Mouse (Mus musculus): Measurements from ENCODE around the gene Tdp2. TPM values are rescaled to one million over a fixed set of nuclear protein-coding genes. Genes with fewer than 3 reads are reported as not detected.
A peak's percentile ranks its signal among the peaks of the same experiment; 100 is the strongest.
"Not testable (repeated sequence)": the region's sequence is repeated elsewhere in the genome, so short reads cannot be mapped to it uniquely, and the experiment has no call there.

The Tdp2 gene
- polyA plus RNA-seq, 1 experiment from 2014 or later: 30.7 TPM

GRCm38 (mm10) chr13:24830756-24831352, 625 bp upstream of the Tdp2 start:
- H3K27ac ChIP-seq (replicated peaks): peak overlapping the region; percentile 72

DNA sequence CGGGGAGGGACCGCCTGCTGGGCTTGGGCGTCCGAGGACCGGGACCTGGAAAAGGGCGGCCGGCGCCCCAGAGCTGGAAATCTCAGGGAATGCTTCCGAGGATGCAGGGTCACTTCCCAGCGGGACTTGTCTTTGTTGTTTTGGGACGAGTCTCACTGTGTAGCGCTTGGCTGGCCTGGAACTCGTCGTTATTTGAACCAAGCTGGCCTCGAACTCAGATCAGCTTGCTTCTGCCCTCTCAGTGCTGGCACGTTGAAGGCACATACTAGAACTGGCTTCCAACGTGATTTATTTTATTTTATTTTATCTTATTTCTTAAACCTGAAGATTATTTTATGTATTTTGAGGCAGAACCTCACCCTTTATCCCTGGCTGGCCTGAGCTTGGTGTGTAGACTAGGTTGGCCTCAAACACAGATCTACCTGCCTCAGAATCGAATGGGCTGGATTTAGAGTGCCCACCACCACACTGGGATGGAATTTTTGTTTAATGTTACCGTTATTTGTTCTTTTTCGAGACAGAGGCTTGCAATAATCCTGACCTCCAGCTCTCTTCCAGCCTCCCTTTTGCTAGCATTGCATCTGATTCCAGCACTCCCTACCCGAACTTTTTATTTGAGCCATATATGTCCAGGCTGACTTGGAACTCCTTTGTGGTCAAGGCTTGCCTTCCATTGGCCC, 792 bp downstream of the Tdp2 start:
- Histone ChIP-seq H3K4me1 (peaks cover 27% of the 10 kb centered on the region), H3K9me3 (replicated peaks) (no peaks in the 10 kb centered on the region), H3K9ac (replicated peaks) (peak overlapping the region; percentile 79), H3K36me3 (no peaks in the 10 kb centered on the region), H3K4me2 (peak overlapping the region; percentile 69), H3K27ac (replicated peaks) (peak overlapping the region; percentile 91), H3K27me3 (replicated peaks) (no peaks in the 10 kb centered on the region), H3K4me3 (replicated peaks) (peak overlapping the region; percentile 70)
- WGBS: 4% methylated on average over 21 of the region's 21 CpGs
- peak; percentile 61; the same call in 1 of the 2 replicates for ATAC-seq (ENCODE audit: low FRiP score)

More at GRCm38 (mm10) chr13:24830756-24831352, 625 bp upstream of the Tdp2 start:
- peaks cover 27% of the 10 kb centered on the region for H3K4me1 ChIP-seq
- peak overlapping the region; percentile 70 for H3K4me3 ChIP-seq (replicated peaks)
- 0 out of 2 replicates have a peak, but pooled peaks have one; percentile 1 for ATAC-seq (ENCODE audit: low FRiP score)
- peak overlapping the region; percentile 60 for H3K9ac ChIP-seq (replicated peaks)
- 2% methylated on average over 20 of the region's 20 CpGs for WGBS
- H3K27me3 ChIP-seq (replicated peaks): no peaks in the 10 kb centered on the region
- H3K36me3 ChIP-seq: no peaks in the 10 kb centered on the region
- H3K4me2 ChIP-seq: peak overlapping the region; percentile 69
- no peaks in the 10 kb centered on the region for H3K9me3 ChIP-seq (replicated peaks)

- Histone ChIP-seq H3K27ac (replicated peaks) (no peak overlapping the region), H3K27me3 (replicated peaks) (no peaks in the 10 kb centered on the region), H3K36me3 (no peaks in the 10 kb centered on the region), H3K4me3 (replicated peaks) (peak overlapping the region; percentile 70), H3K4me2 (peak overlapping the region; percentile 69), H3K9me3 (replicated peaks) (no peaks in the 10 kb centered on the region), H3K4me1 (peaks cover 27% of the 10 kb centered on the region), H3K9ac (replicated peaks) (peak overlapping the region; percentile 79)
- 56% methylated on average over 2 of the region's 2 CpGs for WGBS
- ATAC-seq (ENCODE audit: low FRiP score): no peak
These were observed 1.3 kb downstream of the Tdp2 start for GRCm38 (mm10) chr13:24832811-24833155.

DNA sequence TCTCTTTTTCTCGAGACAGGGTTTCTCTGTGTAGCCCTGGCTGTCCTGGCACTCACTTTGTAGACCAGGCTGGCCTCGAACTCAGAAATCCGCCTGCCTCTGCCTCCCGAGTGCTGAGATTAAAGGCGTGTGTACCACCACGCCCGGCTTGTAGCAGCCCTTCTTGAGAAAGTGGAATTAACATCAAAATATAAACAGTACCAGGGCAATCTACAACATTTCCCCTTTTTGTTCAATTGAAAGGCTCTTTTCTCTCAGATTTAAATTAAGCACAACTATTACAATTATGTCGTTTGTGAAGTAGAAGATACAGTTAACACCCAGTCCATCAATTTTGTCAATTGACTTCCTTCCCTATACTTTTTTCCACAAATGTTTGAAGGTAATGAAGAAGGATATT, 6.3 kb downstream of the Tdp2 start:
- H3K9me3 ChIP-seq (replicated peaks); H3K27me3 ChIP-seq (replicated peaks); H3K9ac ChIP-seq (replicated peaks); H3K27ac ChIP-seq (replicated peaks); ATAC-seq (ENCODE audit: low FRiP score); H3K36me3 ChIP-seq; H3K4me3 ChIP-seq (replicated peaks); H3K4me2 ChIP-seq: not testable (repeated sequence)
- peaks cover 14% of the 10 kb centered on the region for H3K4me1 ChIP-seq
- WGBS: 94% methylated on average over 8 of the region's 8 CpGs

DNA sequence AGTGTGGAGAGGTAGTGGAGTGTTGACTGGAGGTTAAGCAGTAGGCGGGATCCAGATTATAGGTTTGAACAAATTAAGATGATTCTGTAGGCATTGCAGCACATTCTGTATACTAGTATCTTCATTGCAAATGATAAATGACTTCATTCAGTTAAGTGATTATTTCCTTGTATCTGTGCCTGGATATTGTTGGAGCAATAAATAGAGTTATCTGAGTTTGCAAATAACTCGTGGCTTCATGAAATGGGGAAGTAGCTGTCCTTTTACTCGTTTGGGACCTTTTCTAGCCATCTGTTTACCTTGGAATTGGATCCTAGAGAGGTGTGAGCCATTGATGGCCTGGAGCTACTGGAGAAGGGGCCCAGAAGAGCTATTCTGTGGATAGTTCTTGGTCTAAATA, 8.4 kb downstream of the Tdp2 start:
- H3K9ac ChIP-seq (replicated peaks): no peak overlapping the region
- WGBS: 83% methylated on average over 3 of the region's 3 CpGs
- ATAC-seq (ENCODE audit: low FRiP score): no peak

GRCm38 (mm10) chr13:24841702-24842101, 10.2 kb downstream of the Tdp2 start:
- ATAC-seq (ENCODE audit: low FRiP score): no peak
- peaks cover 10% of the 10 kb centered on the region; the same call in 1 of the 2 replicates for H3K36me3 ChIP-seq
- no peak overlapping the region for H3K4me3 ChIP-seq (replicated peaks)
- no peak overlapping the region for H3K9ac ChIP-seq (replicated peaks)
- H3K27me3 ChIP-seq (replicated peaks): no peaks in the 10 kb centered on the region
- H3K9me3 ChIP-seq (replicated peaks): no peaks in the 10 kb centered on the region
- peaks cover 21% of the 10 kb centered on the region for H3K4me1 ChIP-seq
- WGBS: 88% methylated on average over 3 of the region's 3 CpGs
- H3K4me2 ChIP-seq: no peak overlapping the region
- H3K27ac ChIP-seq (replicated peaks): no peak overlapping the region

More for the DNA sequence above, 8.4 kb downstream of the Tdp2 start:
- Histone ChIP-seq H3K27me3 (replicated peaks) (no peaks in the 10 kb centered on the region), H3K9me3 (replicated peaks) (no peaks in the 10 kb centered on the region), H3K4me2 (no peak overlapping the region), H3K36me3 (peaks cover 10% of the 10 kb centered on the region; the same call in 1 of the 2 replicates), H3K4me1 (peaks cover 5% of the 10 kb centered on the region), H3K4me3 (replicated peaks) (no peak overlapping the region), H3K27ac (replicated peaks) (no peak overlapping the region)

GRCm38 (mm10) chr13:24844983-24845955, 13.8 kb downstream of the Tdp2 start, which contains the start of gene D130043K22Rik:
Gene D130043K22Rik, plus strand, starts transcription at chr13:24845135.
- peaks cover 22% of the 10 kb centered on the region for H3K4me1 ChIP-seq
- peak within 1 kb of the TSS; percentile 60 for H3K4me3 ChIP-seq (replicated peaks)
- 10% methylated on average over 40 of the region's 40 CpGs for WGBS
- H3K27me3 ChIP-seq (replicated peaks): no peaks in the 10 kb centered on the region
- H3K36me3 ChIP-seq: peaks cover 8% of the 10 kb centered on the region; the same call in 1 of the 2 replicates
- H3K4me2 ChIP-seq: peak within 1 kb of the TSS; percentile 76
- H3K9me3 ChIP-seq (replicated peaks): no peaks in the 10 kb centered on the region
- peak within 1 kb of the TSS; percentile 61 for H3K9ac ChIP-seq (replicated peaks)
- peak; percentile 94 for ATAC-seq (ENCODE audit: low FRiP score)
- peak within 1 kb of the TSS; percentile 52 for H3K27ac ChIP-seq (replicated peaks)

- H3K27ac ChIP-seq (replicated peaks): no peak overlapping the region
- no peak for ATAC-seq (ENCODE audit: low FRiP score)
- H3K27me3 ChIP-seq (replicated peaks): no peaks in the 10 kb centered on the region
- no peaks in the 10 kb centered on the region for H3K36me3 ChIP-seq
- no peak overlapping the region for H3K4me2 ChIP-seq
- H3K9me3 ChIP-seq (replicated peaks): no peaks in the 10 kb centered on the region
- H3K9ac ChIP-seq (replicated peaks): no peak overlapping the region
- no peak overlapping the region for H3K4me3 ChIP-seq (replicated peaks)
- peaks cover 22% of the 10 kb centered on the region for H3K4me1 ChIP-seq
- 86% methylated on average over 4 of the region's 4 CpGs for WGBS
These were observed 17.8 kb downstream of the Tdp2 start for GRCm38 (mm10) chr13:24849318-24849717.

GRCm38 (mm10) chr13:24851989-24852388, 20.5 kb downstream of the Tdp2 start:
- H3K4me2 ChIP-seq: no peak overlapping the region
- H3K4me3 ChIP-seq (replicated peaks): no peak overlapping the region
- H3K4me1 ChIP-seq: no peaks in the 10 kb centered on the region
- H3K9me3 ChIP-seq (replicated peaks): no peaks in the 10 kb centered on the region
- H3K9ac ChIP-seq (replicated peaks): no peak overlapping the region
- 0 out of 2 replicates have a peak, but pooled peaks cover 7% of the 10 kb centered on the region for H3K36me3 ChIP-seq
- no peaks in the 10 kb centered on the region for H3K27me3 ChIP-seq (replicated peaks)
- no peak overlapping the region for H3K27ac ChIP-seq (replicated peaks)
- ATAC-seq (ENCODE audit: low FRiP score): no peak
- WGBS: 90% methylated on average over 2 of the region's 2 CpGs

GRCm38 (mm10) chr13:24852570-24852969, 21.1 kb downstream of the Tdp2 start:
- Histone ChIP-seq H3K4me1 (no peaks in the 10 kb centered on the region), H3K27ac (replicated peaks) (no peak overlapping the region), H3K9ac (replicated peaks) (no peak overlapping the region), H3K9me3 (replicated peaks) (no peaks in the 10 kb centered on the region), H3K4me2 (no peak overlapping the region), H3K36me3 (0 out of 2 replicates have a peak, but pooled peaks cover 7% of the 10 kb centered on the region), H3K4me3 (replicated peaks) (no peak overlapping the region), H3K27me3 (replicated peaks) (no peaks in the 10 kb centered on the region)
- WGBS: 86% methylated on average over 3 of the region's 3 CpGs
- ATAC-seq (ENCODE audit: low FRiP score): no peak

DNA sequence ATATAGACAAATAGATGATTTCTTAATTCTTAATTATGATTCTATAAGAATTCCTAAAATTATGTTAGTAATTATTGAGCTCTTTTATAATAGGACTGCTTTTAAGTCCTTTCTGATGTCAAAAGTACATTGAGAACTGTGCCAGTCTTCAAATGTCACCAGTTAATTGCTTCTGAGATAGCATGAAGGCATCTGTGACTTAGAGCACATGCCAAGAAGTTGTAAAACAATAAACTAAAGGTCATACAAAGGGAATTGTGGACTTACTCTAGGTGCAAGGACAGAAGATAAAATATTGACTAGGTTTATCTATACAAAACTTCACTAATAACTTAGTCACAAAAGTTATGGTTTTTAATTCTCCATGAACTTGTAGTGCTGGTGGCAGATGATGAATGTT, 27.6 kb downstream of the Tdp2 start:
- H3K4me1 ChIP-seq: no peaks in the 10 kb centered on the region
- ATAC-seq (ENCODE audit: low FRiP score): no peak
- no peaks in the 10 kb centered on the region for H3K27me3 ChIP-seq (replicated peaks)
- no peak overlapping the region for H3K9ac ChIP-seq (replicated peaks)
- no peak overlapping the region for H3K4me3 ChIP-seq (replicated peaks)
- 0 out of 2 replicates have a peak, but pooled peaks cover 11% of the 10 kb centered on the region for H3K36me3 ChIP-seq
- H3K4me2 ChIP-seq: no peak overlapping the region
- no peaks in the 10 kb centered on the region for H3K9me3 ChIP-seq (replicated peaks)
- no peak overlapping the region for H3K27ac ChIP-seq (replicated peaks)
